Mouse (Mus musculus) liver, postnatal 0 days (tissue): ENCODE results near the gene Il12rb2. TPM values are rescaled to one million over a fixed set of nuclear protein-coding genes. Genes with fewer than 3 reads are reported as not detected.

Experiments
- ATAC-seq: fragments of 200-750 bp; cut with Nextera tagmentation; 2 replicates; pipeline ENCODE4 v1.8.0; 2017; ENCODE audit warnings: mild to moderate bottlenecking, moderate library complexity
- DNase-seq: peaks from one replicate; pipeline ENCODE4 v3.0.0-alpha.2; 2016
- H3K27ac ChIP-seq: fragments of 300-500 bp; sonication (generic); 2 replicates; pipeline ENCODE4 v1.5.1; 2014; ENCODE audit warnings: antibody characterized with exemption, moderate library complexity, mild to moderate bottlenecking, low read depth
- H3K27me3 ChIP-seq: fragments of 300-500 bp; sonication (generic); 2 replicates; pipeline ENCODE4 v1.6.1; 2014; ENCODE audit warnings: low read length, control low read depth, mixed read lengths; ENCODE audit not compliant: insufficient read depth
- H3K36me3 ChIP-seq: fragments of 300-500 bp; sonication (generic); replicated peaks from 2 replicates; pipeline ENCODE4 v1.6.1; 2014; ENCODE audit warnings: mild to moderate bottlenecking, control low read depth, low read length, moderate library complexity, mixed read lengths; ENCODE audit not compliant: insufficient read depth
- H3K4me1 ChIP-seq: fragments of 300-500 bp; sonication (generic); 2 replicates; pipeline ENCODE4 v1.6.1; 2014; ENCODE audit warnings: antibody characterized with exemption, mild to moderate bottlenecking, control low read depth; ENCODE audit not compliant: insufficient read depth
- H3K4me2 ChIP-seq: fragments of 300-500 bp; sonication (generic); 2 replicates; pipeline ENCODE4 v1.6.1; 2014; ENCODE audit warnings: low read depth, mild to moderate bottlenecking, low read length, moderate library complexity, mixed read lengths
- H3K4me3 ChIP-seq: fragments of 300-500 bp; sonication (generic); 2 replicates; pipeline ENCODE4 v1.5.1; 2014; ENCODE audit warnings: low read depth, low read length
- H3K9ac ChIP-seq: fragments of 300-500 bp; sonication (generic); replicated peaks from 2 replicates; pipeline ENCODE4 v1.6.1; 2014; ENCODE audit warnings: mild to moderate bottlenecking, moderate library complexity
- H3K9me3 ChIP-seq: fragments of 300-500 bp; sonication (generic); 2 replicates; pipeline ENCODE4 v1.6.1; 2016; ENCODE audit warnings: mild to moderate bottlenecking, control low read depth, low read length, mixed read lengths
- CTCF ChIP-seq: sonication (generic); IDR thresholded peaks from 2 replicates; pipeline ENCODE4 v1.5.1; 2016; ENCODE audit warnings: antibody characterized with exemption, low read depth
- EP300 ChIP-seq: IDR thresholded peaks from 2 replicates; pipeline ENCODE4 v1.6.1; 2016; ENCODE audit warnings: antibody characterized with exemption, low read depth, mild to moderate bottlenecking
- WGBS: fragments of 180-500 bp; shearing (Covaris S2); extraction: QIAGEN DNeasy Blood & Tissue Kit; methylation state at CpG from one replicate; pipeline ENCODE4 v1.1.7; 2014; ENCODE audit not compliant: insufficient replicate concordance; 5-methylcytosine and 5-hydroxymethylcytosine counted together
- polyA plus RNA-seq: library from polyadenylated mRNA; unstranded; fragments of >200 nt; fragmentation: Nextera tagmentation; extraction: Ambion mirVana; gene quantifications from 2 replicates; pipeline ENCODE4 v1.2.1, GENCODE M21; 2015

The Il12rb2 gene
- polyA plus RNA-seq, 1 experiment from 2014 or later: 0.05 TPM

GRCm38 (mm10) chr6:67317068-67317467 lies 58.9 kb downstream of the Il12rb2 start:
- Histone ChIP-seq H3K36me3 (no peaks in the 10 kb centered on the region), H3K4me3 (no peak overlapping the region), H3K27ac (no peak overlapping the region), H3K4me2 (no peak overlapping the region), H3K27me3 (no peaks in the 10 kb centered on the region), H3K9me3 (no peaks in the 10 kb centered on the region), H3K4me1 (no peaks in the 10 kb centered on the region), H3K9ac (no peak overlapping the region)
- DNase-seq (no peak), ATAC-seq (no peak)
- WGBS: 61% methylated on average over 5 of the region's 5 CpGs
- TF ChIP-seq CTCF (no peak), EP300 (no peak)

GRCm38 (mm10) chr6:67314697-67315096 lies 61.3 kb downstream of the Il12rb2 start:
- Histone ChIP-seq H3K4me3 (no peak overlapping the region), H3K36me3 (no peaks in the 10 kb centered on the region), H3K9ac (no peak overlapping the region), H3K27me3 (no peaks in the 10 kb centered on the region), H3K9me3 (no peaks in the 10 kb centered on the region), H3K27ac (no peak overlapping the region), H3K4me1 (no peaks in the 10 kb centered on the region), H3K4me2 (no peak overlapping the region)
- DNase-seq (no peak), ATAC-seq (no peak)
- TF ChIP-seq CTCF (no peak), EP300 (no peak)
- WGBS: 52% methylated on average over 1 of the region's 1 CpGs

- WGBS: 51% methylated on average over 3 of the region's 3 CpGs
- H3K9ac ChIP-seq: no peak overlapping the region
- H3K36me3 ChIP-seq: no peaks in the 10 kb centered on the region
- H3K4me3 ChIP-seq: no peak overlapping the region
- ATAC-seq (no peak), DNase-seq (no peak)
- no peaks in the 10 kb centered on the region for H3K27me3 ChIP-seq
- no peak overlapping the region for H3K27ac ChIP-seq
- TF ChIP-seq CTCF (no peak), EP300 (no peak)
- H3K4me2 ChIP-seq: no peak overlapping the region
- H3K4me1 ChIP-seq: no peaks in the 10 kb centered on the region
- no peaks in the 10 kb centered on the region for H3K9me3 ChIP-seq
These were observed 66.2 kb downstream of the Il12rb2 start for GRCm38 (mm10) chr6:67309752-67310151.

- Histone ChIP-seq H3K27ac (no peak overlapping the region), H3K27me3 (no peaks in the 10 kb centered on the region), H3K4me3 (no peak overlapping the region), H3K36me3 (no peaks in the 10 kb centered on the region), H3K9ac (no peak overlapping the region), H3K9me3 (no peaks in the 10 kb centered on the region), H3K4me1 (no peaks in the 10 kb centered on the region), H3K4me2 (no peak overlapping the region)
- TF ChIP-seq CTCF: no peak
- no peak for TF ChIP-seq EP300
- no peak for DNase-seq
- WGBS: 64% methylated on average over 3 of the region's 3 CpGs
- ATAC-seq: no peak
These were observed 67.0 kb downstream of the Il12rb2 start for GRCm38 (mm10) chr6:67308994-67309393.

GRCm38 (mm10) chr6:67303210-67303609 lies 72.8 kb downstream of the Il12rb2 start:
- Histone ChIP-seq H3K27ac (no peak overlapping the region), H3K4me3 (no peak overlapping the region), H3K9me3 (no peaks in the 10 kb centered on the region), H3K9ac (no peak overlapping the region), H3K4me2 (no peak overlapping the region), H3K36me3 (no peaks in the 10 kb centered on the region), H3K27me3 (no peaks in the 10 kb centered on the region), H3K4me1 (peaks cover 6% of the 10 kb centered on the region)
- ATAC-seq (no peak), DNase-seq (no peak)
- WGBS: 85% methylated on average over 10 of the region's 10 CpGs
- TF ChIP-seq EP300 (no peak), CTCF (no peak)

GRCm38 (mm10) chr6:67302471-67302870 lies 73.5 kb downstream of the Il12rb2 start:
- no peak for ATAC-seq
- no peak overlapping the region for H3K27ac ChIP-seq
- 70% methylated on average over 4 of the region's 4 CpGs for WGBS

GRCm38 (mm10) chr6:67301230-67301629 lies 74.8 kb downstream of the Il12rb2 start:
- Histone ChIP-seq H3K9me3 (no peaks in the 10 kb centered on the region), H3K9ac (no peak overlapping the region), H3K36me3 (no peaks in the 10 kb centered on the region), H3K4me2 (no peak overlapping the region), H3K27ac (no peak overlapping the region), H3K4me3 (no peak overlapping the region), H3K27me3 (no peaks in the 10 kb centered on the region), H3K4me1 (peaks cover 6% of the 10 kb centered on the region)
- 77% methylated on average over 3 of the region's 3 CpGs for WGBS
- DNase-seq (no peak), ATAC-seq (no peak)
- TF ChIP-seq EP300: no peak
- no peak for TF ChIP-seq CTCF

More at GRCm38 (mm10) chr6:67302471-67302870, 73.5 kb downstream of the Il12rb2 start:
- DNase-seq: no peak
- no peaks in the 10 kb centered on the region for H3K36me3 ChIP-seq
- H3K4me3 ChIP-seq: no peak overlapping the region
- H3K4me1 ChIP-seq: peaks cover 6% of the 10 kb centered on the region
- H3K9ac ChIP-seq: no peak overlapping the region
- no peak overlapping the region for H3K4me2 ChIP-seq
- H3K27me3 ChIP-seq: no peaks in the 10 kb centered on the region
- no peak for TF ChIP-seq CTCF
- TF ChIP-seq EP300: no peak
- H3K9me3 ChIP-seq: no peaks in the 10 kb centered on the region
